Mouse (Mus musculus): ENCODE measurements around the gene Fbxw4.

DNA sequence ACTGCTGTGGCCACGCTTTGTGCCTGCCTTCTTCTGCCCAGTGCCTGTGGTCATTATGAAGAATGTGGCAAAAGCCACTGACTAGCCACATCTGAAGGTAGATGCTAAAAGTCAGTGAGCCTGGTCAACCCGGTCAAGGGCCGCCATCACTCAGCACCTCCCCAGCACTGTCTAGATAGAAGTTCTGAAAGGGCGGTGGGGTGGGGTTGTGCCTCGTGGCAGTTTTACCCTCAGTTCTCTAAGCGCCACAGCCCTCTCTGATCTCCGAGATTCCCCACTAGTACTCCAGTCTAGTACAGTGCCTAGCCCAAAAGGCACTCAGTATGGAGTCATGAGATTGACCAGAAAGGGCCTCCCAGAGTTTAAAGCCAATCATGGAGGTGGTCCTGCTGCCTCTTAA lies 66.0 kb downstream of the Fbxw4 start:
- TF ChIP-seq POLR2A (IDR thresholded peaks at IDR 0.05; ENCODE audit: borderline replicate concordance, insufficient read depth, low read length): no peak
- TF ChIP-seq CTCF (IDR thresholded peaks at IDR 0.05; ENCODE audit: borderline replicate concordance, insufficient read depth, low read depth, low read length): no peak
